Mouse (Mus musculus) cerebellum, postnatal 25 days (tissue): ENCODE data around the gene Stra6.

Experiments
- DNase-seq, 2 experiments: peaks; one replicate each; pipeline ENCODE4 v3.0.0; 2021; ENCODE audit warnings: mixed read lengths in 2 of 2

Stra6 gene

DNA sequence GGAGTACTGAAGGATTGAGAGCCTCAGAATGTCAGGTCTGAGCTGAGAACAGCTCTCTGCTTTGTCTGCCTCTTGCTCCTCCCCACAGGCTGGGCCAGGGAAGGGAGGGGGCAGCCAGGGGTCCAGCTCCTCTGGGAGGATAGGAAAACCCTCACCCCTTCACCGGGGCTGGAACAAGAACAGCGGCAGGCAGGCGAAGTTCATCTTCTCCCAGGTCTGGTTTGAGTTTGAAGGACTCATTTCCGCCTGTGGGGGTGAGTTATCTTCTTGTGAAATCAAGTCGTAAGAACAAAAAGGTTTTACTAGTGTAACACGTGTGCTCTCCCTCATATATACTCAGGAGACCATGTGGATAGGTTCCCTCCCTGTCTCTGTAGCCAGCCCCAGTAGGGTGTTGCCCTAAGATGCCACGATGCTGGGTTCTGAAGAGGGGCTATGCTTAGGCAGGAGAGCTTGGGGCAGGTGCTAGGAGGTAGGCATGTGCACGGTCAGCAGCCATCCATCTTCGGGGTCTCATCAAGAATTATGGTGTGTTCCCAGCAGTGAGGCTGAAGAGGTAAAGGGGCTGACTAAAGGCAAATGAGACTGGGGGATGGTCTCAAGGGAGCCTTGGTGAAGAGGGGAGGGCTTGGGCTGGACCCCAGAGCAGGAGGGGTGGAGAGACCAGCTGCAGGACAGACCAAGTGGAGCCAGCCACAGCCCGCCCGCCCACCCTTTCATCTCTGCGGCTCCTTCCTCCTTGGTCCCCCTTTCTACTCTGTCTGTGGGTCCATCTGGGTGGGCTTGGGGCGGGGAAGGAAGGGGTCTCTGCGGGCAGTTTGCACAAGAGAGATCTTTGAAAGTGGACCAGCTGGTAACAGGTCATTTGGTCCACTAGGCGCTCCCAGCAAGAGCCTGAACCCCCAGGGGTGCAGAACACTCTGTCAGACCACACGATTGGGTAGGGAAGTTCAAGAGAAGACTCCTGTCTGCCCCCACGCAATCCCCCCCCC lies 70.6 kb downstream of the Stra6 start:
- no peak for DNase-seq

DNA sequence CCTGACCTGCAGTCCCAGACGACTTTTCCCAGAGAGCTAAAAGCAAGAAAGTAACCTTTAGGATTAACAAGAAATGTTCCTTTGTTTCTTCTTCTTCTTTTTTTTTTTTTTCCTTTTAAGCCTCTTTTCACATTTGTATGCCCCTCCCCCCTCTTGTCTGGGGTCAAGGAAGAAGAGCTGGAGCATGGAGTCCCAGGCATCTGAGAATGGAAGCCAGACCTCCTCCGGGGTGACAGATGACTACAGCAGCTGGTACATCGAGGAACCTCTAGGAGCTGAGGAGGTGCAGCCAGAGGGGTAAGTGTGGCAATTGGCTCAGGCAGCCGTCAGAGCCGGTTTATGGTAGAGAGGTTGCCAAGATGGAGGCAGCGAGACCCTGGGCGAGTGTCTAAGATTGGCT lies 71.3 kb downstream of the Stra6 start:
- DNase-seq = peak in 1 of 2 experiments; percentile 53

GRCm38 (mm10) chr9:58135921-58136321 lies 72.3 kb downstream of the Stra6 start:
- no peak for DNase-seq

DNA sequence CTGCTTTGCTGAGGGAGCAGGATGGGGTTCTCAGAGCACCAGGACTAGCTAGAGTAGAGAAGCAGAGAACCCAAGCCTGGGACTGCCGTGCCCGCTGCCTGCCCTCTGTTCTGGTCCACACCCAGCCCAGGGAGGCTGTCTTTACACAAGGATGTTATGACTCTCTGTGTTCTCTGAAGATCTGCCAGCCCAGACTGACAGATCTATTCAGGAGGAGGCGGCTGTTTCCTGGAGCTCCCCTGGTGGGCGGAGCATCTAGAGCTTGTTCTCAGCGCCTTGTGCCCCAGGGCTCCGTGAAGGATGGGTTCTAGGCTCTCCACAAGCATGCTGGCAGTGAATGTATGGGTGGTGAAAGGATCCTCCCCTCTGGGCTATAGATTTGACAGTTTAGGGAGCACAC lies 76.4 kb downstream of the Stra6 start:
- DNase-seq = no peak

- no peak for DNase-seq
Measured at GRCm38 (mm10) chr9:58143419-58143818, 79.8 kb downstream of the Stra6 start.

GRCm38 (mm10) chr9:58144664-58145063 lies 81.1 kb downstream of the Stra6 start:
- DNase-seq = no peak

DNA sequence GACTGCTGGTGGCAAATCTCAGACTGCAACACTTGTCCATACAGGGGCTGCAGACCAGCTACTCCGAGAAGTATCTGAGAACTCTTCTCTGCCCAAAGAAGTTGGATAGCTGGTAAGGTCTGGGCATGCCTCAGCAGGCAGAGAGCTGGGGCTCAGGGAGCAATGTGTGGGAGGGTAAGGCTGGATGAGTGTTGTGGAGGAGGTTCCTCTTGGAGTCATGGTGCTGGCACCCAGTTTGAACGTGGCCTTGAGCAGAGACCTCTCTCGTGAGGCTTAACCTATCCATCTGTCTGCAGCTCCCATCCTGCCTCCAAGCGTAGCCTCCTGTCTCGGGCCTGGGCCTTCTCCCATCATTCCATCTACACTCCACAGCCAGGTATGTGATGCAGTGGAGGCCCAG lies 81.8 kb downstream of the Stra6 start:
- DNase-seq = no peak

GRCm38 (mm10) chr9:58148806-58149205 lies 85.2 kb downstream of the Stra6 start:
- no peak for DNase-seq

GRCm38 (mm10) chr9:58150733-58151361 lies 87.3 kb downstream of the Stra6 start:
- no peak for DNase-seq

- DNase-seq = no peak
Measured at GRCm38 (mm10) chr9:58153095-58153494, 89.5 kb downstream of the Stra6 start.

DNA sequence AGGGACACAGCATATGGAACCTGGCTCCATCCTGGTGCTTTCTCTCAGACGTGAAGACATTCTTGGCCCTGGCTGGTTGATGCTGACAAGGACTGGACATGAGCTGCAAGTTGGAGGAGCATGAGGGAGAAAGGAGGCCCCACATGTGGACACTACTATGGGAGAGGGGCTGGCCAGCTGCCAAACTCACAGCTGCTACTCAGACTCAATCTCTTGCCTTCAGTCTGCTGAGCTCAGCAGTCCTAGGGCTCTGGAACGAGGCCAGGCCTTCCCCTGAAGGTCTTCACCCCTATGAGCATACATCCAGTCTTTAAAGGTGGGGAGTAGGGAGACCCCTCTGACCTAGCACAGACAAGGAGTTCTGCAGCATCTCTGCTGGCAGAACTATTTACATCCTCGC lies 91.8 kb downstream of the Stra6 start:
- DNase-seq = peak in 1 of 2 experiments; percentile 52

DNA sequence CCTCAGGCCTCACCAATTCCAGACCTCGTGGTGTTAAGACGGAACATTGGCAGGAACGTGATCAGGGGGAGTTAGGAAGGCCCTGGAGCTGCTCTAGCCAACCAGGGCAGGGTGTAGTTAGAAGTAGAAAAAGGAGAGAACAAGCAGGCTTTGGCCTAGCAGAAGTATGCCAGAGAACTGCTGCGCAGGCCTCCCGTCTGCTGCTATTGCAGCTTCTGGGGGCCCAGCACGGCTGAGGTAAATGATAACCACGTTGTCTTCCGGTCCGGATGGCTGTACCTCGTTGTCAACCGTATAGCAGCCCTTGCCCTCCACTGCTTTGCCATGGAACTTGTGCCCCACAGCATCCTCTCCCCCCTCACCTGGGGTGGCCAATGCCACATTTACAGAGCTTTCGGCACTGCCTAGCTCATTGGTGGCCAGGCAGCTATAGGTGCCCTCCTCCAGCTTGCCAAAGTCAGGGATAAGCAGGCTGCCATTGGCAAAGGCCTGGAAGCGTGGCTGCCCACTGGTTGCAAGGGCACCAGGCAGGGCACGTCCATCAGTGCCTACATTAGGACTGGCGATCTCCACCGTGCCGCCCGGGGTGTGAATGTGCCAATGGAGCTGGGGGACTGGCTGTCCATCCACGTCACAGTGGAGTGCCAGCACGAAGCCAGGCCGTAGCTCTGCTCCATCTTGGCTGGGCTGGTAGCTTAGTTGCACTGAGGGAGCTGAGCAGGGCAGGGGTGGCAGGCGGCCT lies 93.4 kb downstream of the Stra6 start:
- DNase-seq = no peak

DNA sequence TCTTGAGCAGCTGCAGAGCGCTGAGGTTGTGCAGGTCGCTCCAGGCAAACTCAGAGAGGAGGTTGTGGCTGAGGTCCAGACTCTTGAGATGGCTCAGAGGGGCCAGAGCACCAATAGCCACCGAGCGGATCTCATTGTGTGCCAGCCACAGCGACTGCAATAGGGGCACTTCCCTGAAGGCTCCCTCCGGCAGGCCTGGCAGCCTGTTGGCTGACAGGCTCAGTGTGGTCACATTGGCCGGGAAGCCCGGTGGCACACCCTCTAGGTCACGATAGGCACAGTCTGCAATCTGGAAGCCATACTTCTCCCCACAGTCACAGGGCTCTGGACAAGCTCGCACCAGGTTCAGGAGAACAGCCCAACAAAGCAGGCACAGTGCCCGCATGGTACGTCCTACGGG lies 94.2 kb downstream of the Stra6 start:
- no peak for DNase-seq

- DNase-seq = no peak
Measured at GRCm38 (mm10) chr9:58158541-58159311, 95.1 kb downstream of the Stra6 start.

- DNase-seq = no peak
Measured at GRCm38 (mm10) chr9:58159855-58160254, 96.3 kb downstream of the Stra6 start.

DNA sequence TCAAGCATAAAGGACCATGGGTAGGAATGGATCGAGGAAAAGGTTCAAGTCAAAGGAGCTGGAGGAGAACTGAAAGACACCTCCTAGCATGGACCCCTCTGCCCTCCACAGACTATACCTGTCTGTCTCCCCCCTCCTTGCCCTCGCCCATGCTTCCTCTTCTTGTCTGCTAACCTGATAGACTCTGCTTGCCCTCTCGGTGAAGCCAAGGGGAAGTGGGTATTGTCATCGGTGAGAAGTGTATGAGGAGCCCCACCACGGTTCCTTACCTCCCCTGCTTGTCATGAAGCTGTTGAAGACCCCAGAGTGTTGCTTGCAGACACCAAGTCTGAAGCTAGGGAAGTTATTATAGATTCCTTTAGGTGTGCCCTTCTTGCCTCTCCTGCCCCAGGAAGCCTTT lies 96.7 kb downstream of the Stra6 start:
- DNase-seq = no peak

DNA sequence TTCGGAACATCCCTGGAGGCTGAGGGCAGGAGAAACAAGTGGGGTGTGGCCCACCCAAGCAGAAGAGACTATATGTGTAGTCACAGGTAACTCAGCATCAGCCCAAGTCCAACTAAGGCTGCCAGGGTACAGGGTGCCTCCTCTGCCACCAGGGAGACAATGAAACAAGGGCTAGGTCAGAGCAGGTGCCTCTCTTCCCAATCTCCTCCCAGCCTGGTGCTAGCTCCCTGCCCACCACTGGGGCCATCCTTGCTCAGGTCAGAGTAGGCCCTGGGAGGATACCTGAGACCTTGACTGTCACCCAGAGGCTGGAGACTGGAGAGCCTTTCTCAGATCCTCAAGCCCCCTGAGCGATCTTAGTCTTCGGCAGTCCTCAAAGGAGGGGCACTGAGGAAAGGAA lies 98.6 kb downstream of the Stra6 start:
- DNase-seq = no peak

DNA sequence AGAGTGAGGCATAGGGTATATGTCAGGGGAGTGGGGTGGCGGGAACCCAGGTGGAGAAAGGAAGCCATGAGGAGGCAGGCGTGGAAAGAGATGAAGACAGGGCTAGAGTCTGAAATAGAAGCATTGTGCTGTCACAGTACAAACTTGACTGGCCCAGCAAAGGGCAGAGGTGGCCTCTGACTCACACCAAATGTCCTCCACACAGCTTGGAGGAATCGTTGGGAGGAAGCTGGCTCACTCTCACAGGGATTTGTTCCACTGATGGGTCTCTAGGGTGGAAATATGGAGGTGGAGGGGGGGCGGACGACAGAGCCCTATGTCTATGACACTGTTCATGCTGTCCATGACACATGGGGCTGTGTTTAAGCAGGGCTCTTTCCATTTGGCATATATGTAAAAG lies 99.6 kb downstream of the Stra6 start:
- DNase-seq = no peak

- no peak for DNase-seq
Measured at GRCm38 (mm10) chr9:58165779-58166178, 102.2 kb downstream of the Stra6 start.

- DNase-seq = no peak
Measured at GRCm38 (mm10) chr9:58168880-58169279, 105.3 kb downstream of the Stra6 start.

- DNase-seq = no peak
Measured at GRCm38 (mm10) chr9:58169426-58169825, 105.8 kb downstream of the Stra6 start.

GRCm38 (mm10) chr9:58172863-58173262 lies 109.3 kb downstream of the Stra6 start:
- no peak for DNase-seq

DNA sequence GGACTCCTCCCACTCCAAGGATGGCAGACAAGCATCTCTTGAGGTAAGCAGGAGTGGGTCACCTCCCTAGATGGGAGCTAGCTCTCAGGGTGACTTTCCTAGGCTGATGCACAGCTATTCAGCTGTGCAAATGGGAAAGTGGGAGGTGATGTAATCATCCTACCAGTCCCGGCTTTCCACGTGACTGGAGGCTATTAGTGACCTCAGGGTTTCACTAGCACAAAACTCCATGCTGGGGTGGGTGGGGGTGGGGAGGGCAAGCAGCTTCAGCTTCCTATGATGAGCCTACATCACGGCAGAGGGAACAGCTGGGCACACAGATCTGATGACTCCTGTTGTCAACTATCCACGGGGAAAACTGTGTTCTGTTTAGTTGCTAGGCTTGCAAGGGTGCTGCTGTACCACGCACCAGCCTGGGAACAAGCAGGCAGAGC lies 111.2 kb downstream of the Stra6 start:
- DNase-seq = no peak
